Mouse (Mus musculus) forebrain, embryonic 14.5 days (tissue): Measurements from ENCODE around the gene Lck. TPM values are rescaled to one million over a fixed set of nuclear protein-coding genes. Genes with fewer than 3 reads are reported as not detected.
A peak's percentile ranks its signal among the peaks of the same experiment; 100 is the strongest.
"Not testable (repeated sequence)": the region's sequence is repeated elsewhere in the genome, so short reads cannot be mapped to it uniquely, and the experiment has no call there.

Source experiments
- ATAC-seq: fragments of 200-750 bp; cut with Nextera tagmentation; 2 replicates; pipeline ENCODE4 v1.8.0; 2017; ENCODE audit warnings: mild to moderate bottlenecking, moderate library complexity
- DNase-seq: peaks from one replicate; pipeline ENCODE4 v3.0.0-alpha.2; 2015; ENCODE audit warnings: low spot score
- H3K27ac ChIP-seq: fragments of 300-500 bp; sonication (generic); 2 replicates; pipeline ENCODE4 v1.5.1; 2014; ENCODE audit warnings: low read depth, mild to moderate bottlenecking, control low read depth, low read length, moderate library complexity
- H3K27me3 ChIP-seq: fragments of 300-500 bp; sonication (generic); replicated peaks from 2 replicates; pipeline ENCODE4 v1.6.1; 2014; ENCODE audit warnings: low read length, control low read depth, mixed read lengths; ENCODE audit not compliant: control insufficient read depth, insufficient read depth
- H3K36me3 ChIP-seq: fragments of 300-500 bp; sonication (generic); 2 replicates; pipeline ENCODE4 v1.6.1; 2014; ENCODE audit warnings: low read length, control low read depth; ENCODE audit not compliant: control insufficient read depth, insufficient read depth
- H3K4me1 ChIP-seq: fragments of 300-500 bp; sonication (generic); 2 replicates; pipeline ENCODE4 v1.6.1; 2014; ENCODE audit warnings: antibody characterized with exemption, low read length, control low read depth; ENCODE audit not compliant: control insufficient read depth, insufficient read depth
- H3K4me2 ChIP-seq: fragments of 300-500 bp; sonication (generic); 2 replicates; pipeline ENCODE4 v1.6.1; 2014; ENCODE audit warnings: mild to moderate bottlenecking, control low read depth, low read length
- H3K4me3 ChIP-seq: fragments of 300-500 bp; sonication (generic); 2 replicates; pipeline ENCODE4 v1.5.1; 2014; ENCODE audit warnings: low read depth, low read length, control low read depth
- H3K9ac ChIP-seq: fragments of 300-500 bp; sonication (generic); 2 replicates; pipeline ENCODE4 v1.6.1; 2014; ENCODE audit warnings: mild to moderate bottlenecking, low read length, control low read depth, moderate library complexity
- H3K9me3 ChIP-seq: fragments of 300-500 bp; sonication (generic); replicated peaks from 2 replicates; pipeline ENCODE4 v1.6.1; 2016; ENCODE audit warnings: low read length, control low read depth, mixed read lengths; ENCODE audit not compliant: control insufficient read depth
- WGBS: fragments of 180-500 bp; shearing (Covaris S2); extraction: QIAGEN DNeasy Blood & Tissue Kit; methylation state at CpG from one replicate; pipeline ENCODE4 v1.1.7; 2014; 5-methylcytosine and 5-hydroxymethylcytosine counted together
- polyA plus RNA-seq: library from polyadenylated mRNA; unstranded; fragments of >200 nt; fragmentation: Nextera tagmentation; extraction: Ambion mirVana; gene quantifications from 2 replicates; pipeline ENCODE4 v1.2.1, GENCODE M21; 2014

Gene Lck
- polyA plus RNA-seq, 1 experiment from 2014 or later = 8.2 TPM

DNA sequence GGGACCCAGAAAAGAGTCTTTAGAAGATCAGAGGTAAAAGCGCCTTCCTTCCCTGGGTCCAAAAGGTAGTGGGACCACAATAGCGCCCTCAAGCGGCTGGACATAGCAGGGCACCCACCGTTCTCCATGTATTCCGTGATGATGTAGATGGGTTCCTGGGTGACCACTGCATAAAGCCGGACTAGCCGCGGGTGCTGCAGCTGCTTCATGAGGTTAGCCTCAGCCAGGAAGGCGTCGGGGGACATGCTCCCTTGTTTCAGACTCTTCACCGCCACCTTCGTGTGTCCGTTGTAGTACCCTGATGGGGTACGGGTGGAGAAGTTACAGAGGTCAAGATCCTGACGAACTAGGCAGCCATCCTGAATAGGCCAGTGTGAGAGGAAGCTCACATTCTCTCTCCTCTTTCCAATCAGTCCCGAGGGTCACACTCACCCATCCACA lies 18.0 kb downstream of the Lck start:
- peak; percentile 26; the same call in 1 of the 2 replicates for ATAC-seq
- Histone ChIP-seq H3K4me1 (peaks cover 6% of the 10 kb centered on the region), H3K9me3 (no peaks in the 10 kb centered on the region), H3K36me3 (no peaks in the 10 kb centered on the region), H3K4me3 (peak overlapping the region; percentile 46), H3K4me2 (peak overlapping the region; percentile 81), H3K27ac (no peak overlapping the region), H3K9ac (peak overlapping the region; percentile 67), H3K27me3 (no peaks in the 10 kb centered on the region)
- DNase-seq = peak; percentile 33
- WGBS = 5% methylated on average over 16 of the region's 16 CpGs

DNA sequence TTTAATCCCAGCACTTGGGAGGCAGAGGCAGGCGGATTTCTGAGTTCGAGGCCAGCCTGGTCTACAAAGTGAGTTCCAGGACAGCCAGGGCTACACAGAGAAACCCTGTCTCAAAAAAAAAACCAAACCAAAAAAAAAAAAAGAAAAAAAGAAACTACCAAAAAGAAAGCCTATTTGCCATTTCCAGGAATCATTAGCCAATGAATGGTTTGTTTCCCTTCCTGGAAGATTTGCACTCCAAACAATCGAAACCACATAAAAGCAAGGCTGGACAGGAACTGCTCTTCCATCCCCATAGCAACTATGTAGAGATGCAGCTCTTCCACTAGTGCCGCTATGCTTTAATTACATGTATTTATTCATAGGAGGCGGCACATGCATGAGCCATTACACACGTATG lies 18.9 kb downstream of the Lck start:
- H3K9me3 ChIP-seq, H3K27ac ChIP-seq, H3K4me2 ChIP-seq, H3K27me3 ChIP-seq, DNase-seq, H3K9ac ChIP-seq, H3K4me1 ChIP-seq, H3K36me3 ChIP-seq, H3K4me3 ChIP-seq, ATAC-seq: not testable (repeated sequence)
- 84% methylated on average over 6 of the region's 6 CpGs for WGBS

DNA sequence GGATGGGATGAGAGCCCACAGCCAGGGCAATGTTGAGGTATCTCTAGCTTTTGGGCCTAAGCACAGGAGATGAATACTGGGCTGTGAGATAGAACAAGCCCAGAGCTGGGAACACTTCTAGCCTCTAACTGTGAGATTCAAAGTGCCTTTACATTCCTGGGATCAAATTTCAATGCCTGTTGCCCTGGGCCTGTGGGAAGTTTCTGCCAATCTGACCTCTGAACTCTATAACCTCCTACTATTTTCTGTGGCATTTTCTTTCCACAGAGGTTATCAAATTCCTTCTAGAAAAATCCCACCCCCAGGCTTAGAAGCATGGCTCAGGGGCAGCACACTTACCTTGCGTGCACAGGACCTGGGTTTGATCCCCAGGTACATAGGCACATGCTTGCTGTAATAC lies 23.1 kb downstream of the Lck start:
- no peaks in the 10 kb centered on the region for H3K36me3 ChIP-seq
- H3K4me1 ChIP-seq = peaks cover under 1% of the 10 kb centered on the region
- WGBS = 54% methylated on average over 1 of the region's 1 CpGs
- H3K27ac ChIP-seq = no peak overlapping the region
- no peaks in the 10 kb centered on the region for H3K27me3 ChIP-seq
- no peaks in the 10 kb centered on the region for H3K9me3 ChIP-seq
- H3K4me3 ChIP-seq = no peak overlapping the region
- no peak overlapping the region for H3K9ac ChIP-seq
- no peak for DNase-seq
- ATAC-seq = no peak
- no peak overlapping the region for H3K4me2 ChIP-seq

DNA sequence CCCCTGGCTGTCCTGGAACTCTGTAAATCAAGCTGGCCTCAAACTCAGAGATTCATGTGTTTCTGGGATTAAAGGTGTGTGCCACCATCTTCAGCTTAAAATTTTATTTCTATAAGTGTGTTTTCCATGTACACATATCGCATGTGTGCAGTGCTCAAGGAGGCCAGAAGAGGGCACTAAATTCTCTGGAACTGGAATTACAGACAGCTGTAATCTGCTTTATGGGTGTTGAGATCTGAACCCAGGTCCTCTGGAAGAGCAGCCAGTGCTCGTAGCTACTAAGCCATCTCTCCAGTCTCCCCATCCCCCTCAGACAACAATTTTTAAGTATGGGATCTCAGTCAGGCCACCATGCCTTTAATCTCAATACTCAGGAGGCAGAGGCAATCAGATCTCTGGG lies 24.1 kb downstream of the Lck start:
- Histone ChIP-seq H3K4me3 (no peak overlapping the region), H3K36me3 (no peaks in the 10 kb centered on the region), H3K27me3 (no peaks in the 10 kb centered on the region), H3K4me1 (no peaks in the 10 kb centered on the region), H3K27ac (no peak overlapping the region), H3K4me2 (no peak overlapping the region), H3K9me3 (no peaks in the 10 kb centered on the region), H3K9ac (no peak overlapping the region)
- no peak for ATAC-seq
- peak; percentile 33 for DNase-seq
- 97% methylated on average over 2 of the region's 2 CpGs for WGBS

DNA sequence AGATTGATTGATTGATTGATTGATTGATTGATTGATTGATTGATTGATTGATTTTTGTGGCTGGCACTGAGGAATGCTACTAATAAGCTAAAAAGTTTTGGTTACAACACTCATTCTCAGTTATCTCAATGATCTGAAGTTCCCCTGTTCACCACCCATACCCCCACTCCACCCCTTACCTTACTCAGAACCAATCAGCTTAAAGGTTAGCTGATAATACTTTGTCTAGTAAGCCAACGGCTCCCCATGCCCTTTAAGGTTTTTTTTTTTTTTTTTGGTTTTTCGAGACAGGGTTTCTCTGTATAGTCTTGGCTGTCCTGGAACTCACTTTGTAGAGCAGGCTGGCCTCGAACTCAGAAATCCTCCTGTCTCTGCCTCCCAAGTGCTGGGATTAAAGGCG lies 25.8 kb downstream of the Lck start:
- not testable (repeated sequence) for H3K9me3 ChIP-seq, H3K4me3 ChIP-seq, H3K9ac ChIP-seq, H3K4me2 ChIP-seq, H3K27ac ChIP-seq, H3K27me3 ChIP-seq, DNase-seq, ATAC-seq, H3K4me1 ChIP-seq, H3K36me3 ChIP-seq
- WGBS = 88% methylated on average over 4 of the region's 4 CpGs

DNA sequence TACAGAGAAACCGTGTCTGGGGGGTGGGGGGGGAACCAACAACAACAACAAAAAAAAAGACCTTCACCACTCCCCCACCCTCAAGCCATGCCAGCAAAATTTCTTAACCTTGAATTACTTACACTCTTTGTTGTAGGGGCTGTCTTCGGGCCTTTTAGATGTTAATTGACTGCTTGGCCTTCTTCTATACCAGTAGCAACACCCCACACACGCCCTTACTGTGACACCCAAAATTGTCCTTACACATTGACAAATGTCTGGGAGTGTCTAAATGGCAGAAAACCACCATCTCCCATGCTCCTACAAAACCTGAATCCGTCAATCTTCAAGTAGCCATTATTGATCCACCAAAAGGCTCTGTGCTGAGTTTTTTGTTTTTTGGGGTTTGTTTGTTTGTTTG lies 29.3 kb downstream of the Lck start:
- ATAC-seq = no peak

DNA sequence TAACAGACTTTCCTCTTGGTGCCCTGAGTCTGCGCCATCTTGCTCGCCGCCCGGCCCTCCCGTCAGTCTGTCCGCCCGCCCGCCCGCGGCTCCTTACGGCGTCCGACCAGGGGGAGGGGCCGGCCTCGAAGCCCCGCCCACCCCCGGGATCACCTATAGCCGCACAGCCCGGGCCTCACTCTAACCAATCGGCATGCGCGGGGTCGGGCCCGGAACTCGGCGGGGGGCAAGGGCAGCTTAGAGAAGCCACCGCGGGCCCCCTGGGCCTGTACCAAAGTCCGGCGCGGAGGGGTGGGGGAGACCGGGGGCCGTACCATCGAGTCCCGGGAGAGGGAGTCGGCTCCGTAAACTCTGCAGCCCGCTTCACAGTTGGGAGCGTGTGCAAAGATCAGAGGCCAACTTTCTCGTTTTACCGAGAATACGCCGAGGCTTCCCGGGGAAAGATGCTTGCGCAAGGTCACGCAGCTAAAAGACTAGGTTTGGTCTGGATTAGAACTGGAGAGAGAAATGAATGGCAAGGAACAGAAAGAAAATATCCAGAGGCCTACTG lies 30.8 kb downstream of the Lck start, which contains the start of gene Hdac1:
Gene Hdac1 (minus strand): TSS at position 122 of the 550 bp plus-strand sequence.
- H3K27me3 ChIP-seq = no peaks in the 10 kb centered on the region
- H3K36me3 ChIP-seq = 0 out of 2 replicates have a peak, but pooled peaks cover 4% of the 10 kb centered on the region
- peak; percentile 98 for DNase-seq
- WGBS = under 1% methylated on average over 46 of the region's 46 CpGs
- peak within 1 kb of the TSS; percentile 79 for H3K4me3 ChIP-seq
- ATAC-seq = peak; percentile 100
- no peaks in the 10 kb centered on the region for H3K9me3 ChIP-seq
- H3K4me1 ChIP-seq = peaks cover 10% of the 10 kb centered on the region
- H3K9ac ChIP-seq = peak within 1 kb of the TSS; percentile 86
- peak within 1 kb of the TSS; percentile 75 for H3K27ac ChIP-seq
- H3K4me2 ChIP-seq = peak within 1 kb of the TSS; percentile 80

More for the DNA sequence above, 29.3 kb downstream of the Lck start:
- Histone ChIP-seq H3K4me1 (peaks cover 10% of the 10 kb centered on the region), H3K4me3 (no peak overlapping the region), H3K36me3 (0 out of 2 replicates have a peak, but pooled peaks cover 4% of the 10 kb centered on the region), H3K27ac (no peak overlapping the region), H3K4me2 (no peak overlapping the region), H3K9me3 (no peaks in the 10 kb centered on the region), H3K27me3 (no peaks in the 10 kb centered on the region), H3K9ac (no peak overlapping the region)
- DNase-seq = no peak
- 83% methylated on average over 4 of the region's 4 CpGs for WGBS

DNA sequence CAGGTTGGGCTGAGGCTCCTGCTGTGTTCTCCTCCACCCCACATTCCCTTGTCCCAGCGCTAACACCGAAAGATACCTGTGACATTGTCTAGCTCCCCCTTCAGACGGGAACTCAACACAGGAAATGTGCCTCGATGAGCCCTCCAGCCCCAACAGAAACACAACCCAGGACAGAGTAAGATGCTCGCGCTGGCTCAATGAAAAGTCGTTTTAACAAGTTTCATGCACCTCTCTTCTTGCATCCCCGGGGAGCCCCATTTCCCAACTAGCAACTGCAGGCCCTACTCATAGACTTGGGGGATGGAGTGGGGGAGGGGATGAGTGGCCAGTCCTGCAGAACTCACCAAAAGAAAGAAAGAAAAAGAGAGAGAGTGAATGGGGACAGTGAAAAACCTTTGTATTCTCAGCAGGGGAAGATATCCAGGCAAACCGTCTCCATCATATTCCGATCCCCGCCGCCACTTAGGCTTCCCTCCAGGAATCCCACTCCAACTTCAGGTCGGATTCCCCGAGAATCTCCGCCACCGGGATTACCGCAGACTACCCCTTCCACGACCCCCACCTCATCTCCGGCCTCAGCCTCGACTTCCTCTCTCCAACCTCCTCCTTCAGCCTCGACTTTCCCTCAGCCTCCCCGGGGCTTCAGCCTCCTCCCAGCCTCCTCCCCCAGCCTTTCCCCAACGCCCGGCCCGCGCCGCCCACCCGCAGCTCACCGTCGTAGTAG lies 31.4 kb downstream of the Lck start:
- no peak; the same call in 1 of the 2 replicates for ATAC-seq
- peak; percentile 32 for DNase-seq

DNA sequence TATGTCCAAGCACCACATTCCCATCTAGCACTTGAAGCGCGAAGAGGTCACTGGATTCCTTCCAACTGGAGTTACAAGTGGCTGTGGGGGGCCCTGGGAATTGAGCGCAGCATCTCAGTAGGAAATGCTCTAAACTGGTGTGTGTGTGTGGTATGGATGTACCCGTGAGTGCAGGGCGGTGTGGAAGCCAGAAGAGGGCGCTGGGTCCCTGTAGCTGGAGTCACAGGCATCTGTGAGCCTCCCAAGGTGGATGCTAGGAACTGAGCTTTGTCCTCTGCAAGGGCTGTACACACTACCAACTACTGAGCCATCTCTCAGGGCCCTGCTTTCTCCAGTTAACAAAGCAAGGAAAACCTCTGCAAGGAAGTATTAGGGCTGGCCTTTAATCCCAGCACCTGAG lies 33.4 kb downstream of the Lck start:
- no peak overlapping the region for H3K4me2 ChIP-seq
- H3K9ac ChIP-seq = no peak overlapping the region
- peaks cover 19% of the 10 kb centered on the region for H3K36me3 ChIP-seq
- DNase-seq = no peak
- no peak overlapping the region for H3K27ac ChIP-seq
- WGBS = 88% methylated on average over 6 of the region's 6 CpGs
- ATAC-seq = no peak
- H3K27me3 ChIP-seq = no peaks in the 10 kb centered on the region
- H3K9me3 ChIP-seq = no peaks in the 10 kb centered on the region
- no peak overlapping the region for H3K4me3 ChIP-seq
- H3K4me1 ChIP-seq = peaks cover 10% of the 10 kb centered on the region

More for the DNA sequence above, 31.4 kb downstream of the Lck start:
- Histone ChIP-seq H3K27ac (peak overlapping the region; percentile 75; the same call in 1 of the 2 replicates), H3K4me2 (peak overlapping the region; percentile 80), H3K27me3 (no peaks in the 10 kb centered on the region), H3K9ac (peak overlapping the region; percentile 86), H3K4me3 (peak overlapping the region; percentile 79), H3K9me3 (no peaks in the 10 kb centered on the region), H3K36me3 (0 out of 2 replicates have a peak, but pooled peaks cover 7% of the 10 kb centered on the region), H3K4me1 (peaks cover 10% of the 10 kb centered on the region)
- WGBS = under 1% methylated on average over 30 of the region's 30 CpGs
